Mouse (Mus musculus) myocyte (in vitro differentiated cells): Measurements from ENCODE around the gene Smurf2. TPM values are rescaled to one million over a fixed set of nuclear protein-coding genes. Genes with fewer than 3 reads are reported as not detected.

Experiments used
- H3K27me3 ChIP-seq: one replicate; pipeline ENCODE4 v1.6.1; 2011; ENCODE audit not compliant: control insufficient read depth, insufficient read depth, insufficient read length
- H3K36me3 ChIP-seq: one replicate; pipeline ENCODE4 v1.6.1; 2011; ENCODE audit not compliant: control insufficient read depth, insufficient read depth
- H3K4me2 ChIP-seq: one replicate; pipeline ENCODE4 v1.6.1; 2011; ENCODE audit warnings: low read depth, control low read depth
- H3K4me3 ChIP-seq: one replicate; pipeline ENCODE4 v1.5.1; 2011; ENCODE audit warnings: mild to moderate bottlenecking, control low read depth, moderate library complexity
- H3K79me2 ChIP-seq: one replicate; pipeline ENCODE4 v1.6.1; 2011; ENCODE audit not compliant: control insufficient read depth, insufficient read depth
- H3ac ChIP-seq: one replicate; pipeline ENCODE4 v1.6.1; 2011; ENCODE audit not compliant: control insufficient read depth, insufficient read length
- CEBPB ChIP-seq: IDR thresholded peaks from 2 replicates; pipeline ENCODE4 v1.6.1; 2011; ENCODE audit warnings: mild to moderate bottlenecking, moderate library complexity; ENCODE audit not compliant: poor library complexity, insufficient read depth, severe bottlenecking
- MAX ChIP-seq: IDR thresholded peaks from one replicate; pipeline ENCODE4 v1.6.1; 2011; ENCODE audit warnings: low read depth, mild to moderate bottlenecking, control low read depth
- MYOD1 ChIP-seq, 3 experiments: IDR thresholded peaks; one replicate each; pipeline ENCODE4 v1.6.1; 2011; ENCODE audit warnings: control low read depth in 2 of 3, low read depth in 2 of 3, mild to moderate bottlenecking in 2 of 3, moderate library complexity in 1 of 3; ENCODE audit not compliant: insufficient read length in 2 of 3, control insufficient read depth in 1 of 3
- MYOG ChIP-seq, 3 experiments: IDR thresholded peaks; one replicate each; pipeline ENCODE4 v1.6.1; 2011; ENCODE audit warnings: control low read depth in 2 of 3, low read depth in 2 of 3, mild to moderate bottlenecking in 2 of 3; ENCODE audit not compliant: insufficient read length in 2 of 3, control insufficient read depth in 1 of 3, insufficient read depth in 1 of 3
- POLR2A ChIP-seq: IDR thresholded peaks from one replicate; pipeline ENCODE4 v1.6.1; 2011; ENCODE audit warnings: low read depth, mild to moderate bottlenecking, control low read depth, moderate library complexity; ENCODE audit not compliant: insufficient read length
- POLR2AphosphoS2 ChIP-seq: IDR thresholded peaks from one replicate; pipeline ENCODE4 v1.6.1; 2011; ENCODE audit warnings: low read depth, control low read depth; ENCODE audit not compliant: insufficient read length
- REST ChIP-seq: IDR thresholded peaks from one replicate; pipeline ENCODE4 v1.6.1; 2011; ENCODE audit warnings: mild to moderate bottlenecking, control low read depth, moderate library complexity; ENCODE audit not compliant: insufficient read depth, insufficient read length
- SRF ChIP-seq: IDR thresholded peaks from one replicate; pipeline ENCODE4 v1.6.1; 2011; ENCODE audit warnings: low read depth; ENCODE audit not compliant: control insufficient read depth, insufficient read length
- TCF12 ChIP-seq: IDR thresholded peaks from one replicate; pipeline ENCODE4 v1.6.1; 2011; ENCODE audit warnings: mild to moderate bottlenecking, control low read depth; ENCODE audit not compliant: poor library complexity, insufficient read depth, severe bottlenecking
- TCF3 ChIP-seq: IDR thresholded peaks from one replicate; pipeline ENCODE4 v1.6.1; 2011; ENCODE audit warnings: low read depth, control low read depth; ENCODE audit not compliant: insufficient read length
- USF1 ChIP-seq: IDR thresholded peaks from one replicate; pipeline ENCODE4 v1.6.1; 2011; ENCODE audit warnings: low read depth, mild to moderate bottlenecking, control low read depth, moderate library complexity
- polyA plus RNA-seq: library from polyadenylated mRNA; unstranded; fragments of >200 nt; fragmentation: generic; extraction: Trizol; gene quantifications from one replicate; pipeline ENCODE4 v1.2.1, GENCODE M21; 2012; ENCODE audit warnings: missing spikeins

The Smurf2 gene
- 11.5 TPM for polyA plus RNA-seq

- Histone ChIP-seq H3K4me3 (peak within 1 kb of the TSS; percentile 48), H3ac (peak within 1 kb of the TSS; percentile 65), H3K79me2 (peaks cover 43% of the 10 kb centered on the region), H3K27me3 (no peaks in the 10 kb centered on the region), H3K4me2 (peak within 1 kb of the TSS; percentile 98), H3K36me3 (no peaks in the 10 kb centered on the region)
- TF ChIP-seq POLR2AphosphoS2, result peak; percentile 86
- no peak for TF ChIP-seq CEBPB
- TF ChIP-seq MYOD1 (IDR thresholded peaks at IDR 0.05; ENCODE audit: control insufficient read depth in 1 of 3, insufficient read length in 2 of 3, low read depth in 2 of 3), result peak in 1 of 3 experiments; percentile 10
- peak; percentile 95 for TF ChIP-seq POLR2A
- peak in 1 of 3 experiments; percentile 5 for TF ChIP-seq MYOG (IDR thresholded peaks at IDR 0.05; ENCODE audit: control insufficient read depth in 1 of 3, insufficient read depth in 1 of 3, insufficient read length in 2 of 3, low read depth in 2 of 3)
Measured at GRCm38 (mm10) chr11:106920551-106921379, at the start of gene Smurf2. Gene Smurf2 (minus strand): TSS chr11:106920715.

DNA sequence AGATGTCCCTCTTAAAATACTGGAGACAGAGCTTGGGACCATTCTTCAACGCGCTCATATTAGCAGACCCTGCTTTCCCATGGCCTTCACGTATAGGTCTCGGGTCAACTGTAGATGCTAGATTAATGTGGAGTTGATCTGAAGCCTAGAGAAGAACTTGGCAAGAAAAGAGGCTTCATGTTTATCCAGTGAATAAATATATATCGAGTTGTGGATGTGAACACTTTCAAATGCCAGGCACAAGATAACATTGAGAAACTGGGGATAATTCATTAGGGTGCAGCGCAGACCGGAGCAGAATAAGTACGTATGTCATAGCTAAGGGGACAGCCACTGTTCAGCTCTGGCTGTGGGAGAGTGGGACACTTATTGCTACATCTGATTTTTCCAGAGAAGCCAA is 49.3 kb upstream of the Smurf2 start:
- Histone ChIP-seq H3K27me3 (no peaks in the 10 kb centered on the region), H3K79me2 (no peaks in the 10 kb centered on the region), H3K4me3 (no peak overlapping the region), H3ac (no peak overlapping the region), H3K4me2 (no peak overlapping the region), H3K36me3 (no peaks in the 10 kb centered on the region)
- TF ChIP-seq REST, result no peak
- TF ChIP-seq TCF12, result no peak
- no peak for TF ChIP-seq TCF3
- no peak for TF ChIP-seq MYOG (IDR thresholded peaks at IDR 0.05; ENCODE audit: control insufficient read depth in 1 of 3, insufficient read depth in 1 of 3, insufficient read length in 2 of 3, low read depth in 2 of 3)
- TF ChIP-seq POLR2AphosphoS2, result no peak

DNA sequence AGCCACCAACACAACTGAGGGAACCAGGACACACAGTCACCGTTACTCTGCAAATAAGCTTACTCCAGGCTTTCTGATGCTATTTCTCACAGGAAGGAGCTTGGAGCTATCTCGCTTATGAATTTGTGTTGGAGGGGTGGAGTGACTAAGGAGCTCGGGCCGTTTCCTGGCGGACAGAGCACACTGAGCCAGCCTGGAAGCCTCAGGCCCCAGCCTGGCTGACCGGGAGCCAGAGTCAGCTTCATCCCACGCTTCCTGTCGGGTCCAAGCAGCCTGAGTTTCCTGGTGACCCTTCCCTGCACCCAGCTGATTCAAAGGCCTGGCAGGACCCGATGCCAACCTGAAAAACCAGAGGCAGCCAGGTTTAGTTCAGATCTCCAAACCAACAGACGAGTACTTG is 47.1 kb upstream of the Smurf2 start:
- H3K4me2 ChIP-seq, result peak overlapping the region; percentile 16
- H3K79me2 ChIP-seq, result no peaks in the 10 kb centered on the region
- H3K36me3 ChIP-seq, result no peaks in the 10 kb centered on the region
- H3K27me3 ChIP-seq, result no peaks in the 10 kb centered on the region
- no peak overlapping the region for H3ac ChIP-seq
- no peak for TF ChIP-seq SRF
- TF ChIP-seq CEBPB, result no peak
- no peak for TF ChIP-seq TCF12
- no peak for TF ChIP-seq POLR2A
- no peak for TF ChIP-seq POLR2AphosphoS2
- H3K4me3 ChIP-seq, result no peak overlapping the region

DNA sequence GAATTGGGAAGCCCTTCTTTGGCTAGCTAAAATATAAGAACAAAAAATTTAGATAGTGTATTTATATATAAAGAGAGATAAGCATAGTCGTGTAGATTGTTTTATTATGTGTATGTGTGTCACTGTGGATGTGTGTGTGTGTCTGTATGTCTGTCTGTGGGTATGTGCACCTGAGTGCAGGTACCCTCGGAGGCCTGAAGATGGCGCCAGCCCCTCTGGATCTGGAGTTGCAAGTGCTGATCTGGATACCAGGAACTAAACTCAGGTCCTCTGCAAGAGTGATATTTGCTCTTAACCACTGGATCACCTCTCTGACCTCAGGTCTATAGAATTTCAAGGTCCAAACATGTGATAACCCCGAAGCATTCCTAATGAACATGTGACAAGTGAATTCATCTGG is 45.4 kb upstream of the Smurf2 start:
- no peak for TF ChIP-seq REST
- no peak for TF ChIP-seq MYOG (IDR thresholded peaks at IDR 0.05; ENCODE audit: control insufficient read depth in 1 of 3, insufficient read depth in 1 of 3, insufficient read length in 2 of 3, low read depth in 2 of 3)
- no peak for TF ChIP-seq TCF12
- no peak for TF ChIP-seq SRF
- TF ChIP-seq USF1, result no peak
- no peak for TF ChIP-seq TCF3
- TF ChIP-seq MYOD1 (IDR thresholded peaks at IDR 0.05; ENCODE audit: control insufficient read depth in 1 of 3, insufficient read length in 2 of 3, low read depth in 2 of 3), result no peak
- TF ChIP-seq POLR2AphosphoS2, result no peak
- TF ChIP-seq MAX, result no peak
- Histone ChIP-seq H3K4me3 (no peak overlapping the region), H3ac (no peak overlapping the region)

DNA sequence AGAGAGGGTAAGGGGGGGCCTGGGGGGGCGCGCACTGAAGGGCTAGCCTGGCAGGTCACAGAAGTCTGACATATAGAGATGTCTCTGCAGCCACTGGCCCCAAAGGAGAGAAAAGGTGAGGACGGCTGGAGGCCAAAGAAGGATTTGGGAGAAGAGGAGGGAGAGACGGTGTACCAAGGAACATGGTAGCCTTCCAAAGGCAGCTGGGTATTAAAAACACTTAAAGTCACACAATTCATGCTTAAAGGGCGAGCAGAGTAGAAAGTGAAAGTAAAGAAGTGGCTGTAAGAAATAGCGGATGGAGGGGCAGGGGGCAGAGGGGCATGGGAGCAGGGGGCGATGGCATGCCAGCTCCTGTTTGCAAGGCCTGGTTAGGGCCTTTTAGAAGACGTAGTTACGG is 41.8 kb upstream of the Smurf2 start:
- no peak overlapping the region for H3ac ChIP-seq
- no peaks in the 10 kb centered on the region for H3K36me3 ChIP-seq
- no peaks in the 10 kb centered on the region for H3K27me3 ChIP-seq
- H3K4me2 ChIP-seq, result peak overlapping the region; percentile 20
- TF ChIP-seq REST (no peak), CEBPB (no peak), SRF (no peak), TCF12 (no peak)
- no peak overlapping the region for H3K4me3 ChIP-seq
- no peaks in the 10 kb centered on the region for H3K79me2 ChIP-seq

More for the DNA sequence above, 45.4 kb upstream of the Smurf2 start:
- no peaks in the 10 kb centered on the region for H3K79me2 ChIP-seq
- no peaks in the 10 kb centered on the region for H3K27me3 ChIP-seq
- no peak overlapping the region for H3K4me2 ChIP-seq
- H3K36me3 ChIP-seq, result no peaks in the 10 kb centered on the region
